Mouse (Mus musculus) CH12.LX (cell line): ENCODE results near the gene Psma2. TPM values are rescaled to one million over a fixed set of nuclear protein-coding genes. Genes with fewer than 3 reads are reported as not detected.

Source experiments
- DNase-seq: peaks from one replicate; pipeline ENCODE4 v3.0.0-alpha.2; 2013; ENCODE audit errors: extremely low read depth
- H3K27ac ChIP-seq: 2 replicates; pipeline ENCODE4 v1.5.1; 2012; ENCODE audit warnings: low read depth, mild to moderate bottlenecking, control low read depth, moderate library complexity; ENCODE audit not compliant: insufficient read depth
- H3K27me3 ChIP-seq: replicated peaks from 2 replicates; pipeline ENCODE3; 2012; ENCODE audit warnings: inconsistent platforms
- H3K36me3 ChIP-seq, 2 experiments: replicated peaks in 1 of 2; 2 replicates each; pipeline versions ENCODE3 to v1.6.1; 2012; ENCODE audit warnings: inconsistent platforms in 1 of 2, low read length in 1 of 2, mild to moderate bottlenecking in 1 of 2, mixed read lengths in 1 of 2, moderate library complexity in 1 of 2; ENCODE audit not compliant: control insufficient read depth in 1 of 2, insufficient read depth in 1 of 2
- H3K4me1 ChIP-seq, 2 experiments: 2 replicates each; pipeline ENCODE4 v1.6.1; 2012; ENCODE audit warnings: inconsistent platforms in 1 of 2, moderate library complexity in 1 of 2; ENCODE audit not compliant: insufficient read depth in 2 of 2, control insufficient read depth in 1 of 2
- H3K4me2 ChIP-seq: 2 replicates; pipeline ENCODE4 v1.6.1; 2012; ENCODE audit warnings: low read depth, mild to moderate bottlenecking, control low read depth; ENCODE audit not compliant: poor library complexity, insufficient read depth, severe bottlenecking
- H3K4me3 ChIP-seq, 3 experiments: fragments of 150-350 bp in 1 of 3; sonication (generic) in 1 of 3; replicated peaks in 1 of 3; 2 replicates each; pipeline versions ENCODE3 to v1.5.1; 2011 to 2012; ENCODE audit warnings: low read depth in 2 of 3, low read length in 2 of 3, mild to moderate bottlenecking in 2 of 3, moderate library complexity in 2 of 3, control low read depth in 1 of 3, improper control_type of control experiment in 1 of 3, inconsistent platforms in 1 of 3, mixed read lengths in 1 of 3; ENCODE audit not compliant: poor library complexity in 1 of 3
- H3K79me2 ChIP-seq: replicated peaks from 2 replicates; pipeline ENCODE4 v1.6.1; 2012; ENCODE audit warnings: mild to moderate bottlenecking, moderate library complexity; ENCODE audit not compliant: control insufficient read depth, poor library complexity, insufficient read depth, severe bottlenecking; ENCODE audit errors: extremely low read depth
- H3K9ac ChIP-seq: 2 replicates; pipeline ENCODE4 v1.6.1; 2012; ENCODE audit warnings: low read depth, mild to moderate bottlenecking, control low read depth, moderate library complexity; ENCODE audit not compliant: insufficient read depth
- H3K9me3 ChIP-seq: replicated peaks from 2 replicates; pipeline ENCODE3; 2012; ENCODE audit warnings: low read length, inconsistent platforms, mixed read lengths
- BHLHE40 ChIP-seq: IDR thresholded peaks from 2 replicates; pipeline ENCODE4 v1.6.1; 2011; ENCODE audit warnings: mild to moderate bottlenecking, low read depth, low read length, improper control_type of control experiment
- CHD1 ChIP-seq: IDR thresholded peaks from 2 replicates; pipeline ENCODE4 v1.6.1; 2012; ENCODE audit warnings: low read depth, low read length, improper control_type of control experiment, inconsistent platforms
- CHD2 ChIP-seq: IDR thresholded peaks from 2 replicates; pipeline ENCODE4 v1.6.1; 2011; ENCODE audit warnings: low read length, improper control_type of control experiment
- CTCF ChIP-seq, 2 experiments: IDR thresholded peaks in 1 of 2; conservative IDR thresholded peaks in 1 of 2; 2 replicates each; pipeline ENCODE4 v1.5.1; 2011 to 2012; ENCODE audit warnings: low read depth in 2 of 2, low read length in 2 of 2, improper control_type of control experiment in 1 of 2, inconsistent platforms in 1 of 2, mild to moderate bottlenecking in 1 of 2, moderate library complexity in 1 of 2
- ELF1 ChIP-seq: IDR thresholded peaks from 2 replicates; pipeline ENCODE4 v1.6.1; 2014; ENCODE audit warnings: low read depth, mild to moderate bottlenecking, inconsistent platforms, low read length, improper control_type of control experiment
- ETS1 ChIP-seq: conservative IDR thresholded peaks from 2 replicates; pipeline ENCODE4 v1.6.1; 2012; ENCODE audit warnings: low read depth, mild to moderate bottlenecking, inconsistent platforms, low read length, improper control_type of control experiment, moderate library complexity
- IRF4 ChIP-seq: IDR thresholded peaks from 2 replicates; pipeline ENCODE4 v1.6.1; 2014; ENCODE audit warnings: low read depth, mild to moderate bottlenecking, inconsistent platforms, low read length, improper control_type of control experiment
- JUN ChIP-seq: IDR thresholded peaks from 2 replicates; pipeline ENCODE4 v1.6.1; 2011; ENCODE audit warnings: low read depth, mild to moderate bottlenecking, low read length, improper control_type of control experiment, moderate library complexity; ENCODE audit not compliant: insufficient read depth
- JUND ChIP-seq: conservative IDR thresholded peaks from 2 replicates; pipeline ENCODE4 v1.6.1; 2011; ENCODE audit warnings: low read depth, low read length, improper control_type of control experiment
- KAT2A ChIP-seq: IDR thresholded peaks from 2 replicates; pipeline ENCODE4 v1.6.1; 2012; ENCODE audit warnings: low read length, improper control_type of control experiment, inconsistent platforms; ENCODE audit not compliant: insufficient replicate concordance
- MAFK ChIP-seq: IDR thresholded peaks from 2 replicates; pipeline ENCODE4 v1.6.1; 2011; ENCODE audit warnings: low read length, improper control_type of control experiment; ENCODE audit not compliant: insufficient replicate concordance
- MAZ ChIP-seq: IDR thresholded peaks from 2 replicates; pipeline ENCODE4 v1.6.1; 2012; ENCODE audit warnings: low read depth, mild to moderate bottlenecking, inconsistent platforms, low read length, improper control_type of control experiment, moderate library complexity
- MEF2A ChIP-seq: IDR thresholded peaks from 2 replicates; pipeline ENCODE4 v1.6.1; 2014; ENCODE audit warnings: low read depth, mild to moderate bottlenecking, inconsistent platforms, low read length, improper control_type of control experiment, borderline replicate concordance
- MXI1 ChIP-seq: IDR thresholded peaks from 2 replicates; pipeline ENCODE4 v1.6.1; 2011; ENCODE audit warnings: mild to moderate bottlenecking, low read depth, low read length, improper control_type of control experiment
- PAX5 ChIP-seq: IDR thresholded peaks from 2 replicates; pipeline ENCODE4 v1.6.1; 2012; ENCODE audit warnings: low read length, inconsistent platforms, mixed read lengths
- POLR2A ChIP-seq: IDR thresholded peaks from 2 replicates; pipeline ENCODE4 v1.6.1; 2011; ENCODE audit warnings: low read depth, mild to moderate bottlenecking, improper control_type of control experiment, low read length
- RAD21 ChIP-seq: IDR thresholded peaks from 2 replicates; pipeline ENCODE4 v1.6.1; 2011; ENCODE audit warnings: low read depth, mild to moderate bottlenecking, low read length, improper control_type of control experiment, moderate library complexity
- RCOR1 ChIP-seq: conservative IDR thresholded peaks from 2 replicates; pipeline ENCODE4 v1.6.1; 2012; ENCODE audit warnings: low read depth, mild to moderate bottlenecking, inconsistent platforms, low read length, improper control_type of control experiment
- TBP ChIP-seq: conservative IDR thresholded peaks from 2 replicates; pipeline ENCODE4 v1.6.1; 2011; ENCODE audit warnings: low read depth, low read length, improper control_type of control experiment
- USF1 ChIP-seq: IDR thresholded peaks from 2 replicates; pipeline ENCODE4 v1.6.1; 2014; ENCODE audit warnings: low read depth, mild to moderate bottlenecking, inconsistent platforms, low read length, improper control_type of control experiment
- USF2 ChIP-seq: conservative IDR thresholded peaks from 2 replicates; pipeline ENCODE4 v1.6.1; 2011; ENCODE audit warnings: low read depth, low read length, improper control_type of control experiment
- ZMIZ1 ChIP-seq: IDR thresholded peaks from 2 replicates; pipeline ENCODE4 v1.6.1; 2012; ENCODE audit warnings: low read depth, mild to moderate bottlenecking, inconsistent platforms, low read length, improper control_type of control experiment
- ZNF384 ChIP-seq: IDR thresholded peaks from 2 replicates; pipeline ENCODE4 v1.6.1; 2012; ENCODE audit warnings: low read depth, low read length, improper control_type of control experiment, inconsistent platforms
- dilution Hi-C: fragments of 300-500 bp; cut with MboI; formaldehyde crosslinking; loops from 2 replicates; pipeline ENCODE4 v1.14.3; 2020; ENCODE audit warnings: low sequenced_read_pairs; ENCODE audit not compliant: extremely low pct_unique_long_range_greater_than_20kb, extremely low pct_ligation_motif_present
- in situ Hi-C: fragments of 300-500 bp; cut with MboI; formaldehyde crosslinking; loops from 3 replicates; pipeline ENCODE4 v1.14.3; 2019; ENCODE audit warnings: low sequenced_read_pairs, low pct_ligation_motif_present, low pct_unique_long_range_greater_than_20kb, mixed read lengths
- polyA plus RNA-seq: library from polyadenylated mRNA; unstranded; fragments of >175 nt; gene quantifications from 2 replicates; pipeline ENCODE4 v1.2.1, GENCODE M21; 2012; ENCODE audit warnings: low read depth; ENCODE audit not compliant: insufficient read length
- total RNA-seq, 2 experiments: library from RNA; depleted of rRNA; stranded (reverse); fragments of 300-350 nt in 1 of 2; fragments of >200 nt in 1 of 2; gene quantifications; 2 replicates each; pipeline ENCODE4 v1.2.3; 2012 to 2014

The Psma2 gene
- total and polyA plus RNA-seq, 3 experiments: 134 to 290 (median 184) TPM

DNA sequence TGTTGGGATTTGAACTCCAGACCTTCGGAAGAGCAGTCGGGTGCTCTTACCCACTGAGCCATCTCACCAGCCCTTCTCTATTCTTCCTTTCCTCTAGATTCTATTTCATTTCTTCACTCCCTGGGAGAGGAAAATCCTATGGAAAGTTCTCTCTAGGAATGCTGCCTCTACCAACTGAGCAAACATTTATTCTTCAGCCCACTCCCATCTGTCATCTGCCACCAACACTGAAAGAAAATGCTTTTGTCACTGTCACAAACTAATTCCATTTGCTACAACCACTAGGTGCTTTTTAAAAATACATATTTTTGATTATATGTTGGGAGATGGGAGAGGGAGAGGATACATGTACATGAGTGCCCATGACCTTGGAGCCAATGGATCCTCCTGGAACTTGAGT, 10.3 kb upstream of the Psma2 start:
- no peaks in the 10 kb centered on the region for H3K27me3 ChIP-seq
- H3K36me3 ChIP-seq: peaks cover 0 to 2% of the 10 kb centered on the region in 2 experiments
- no peak overlapping the region for H3K4me3 ChIP-seq
- H3K4me1 ChIP-seq: no peaks in the 10 kb centered on the region
- H3K9ac ChIP-seq: no peak overlapping the region
- H3K79me2 ChIP-seq: no peaks in the 10 kb centered on the region
- TF ChIP-seq CTCF (conservative IDR thresholded peaks at IDR 0.05 in 1 of 2, IDR thresholded peaks at IDR 0.05 in 1 of 2; ENCODE audit: low read depth in 2 of 2, low read length in 2 of 2): no peak
- no peak for TF ChIP-seq MAZ
- no peak for TF ChIP-seq MAFK
- no peak for TF ChIP-seq MEF2A
- TF ChIP-seq, all 38 proteins: peak for 0
- DNase-seq: no peak
- no peak overlapping the region for H3K27ac ChIP-seq
- no peak overlapping the region for H3K4me2 ChIP-seq
- in situ Hi-C loops: loop anchor here (25.0 kb wide), 1 partner anchor 690 kb away; no protein-coding TSS in a partner anchor
- no peaks in the 10 kb centered on the region for H3K9me3 ChIP-seq
- dilution Hi-C loops: no loop called here

DNA sequence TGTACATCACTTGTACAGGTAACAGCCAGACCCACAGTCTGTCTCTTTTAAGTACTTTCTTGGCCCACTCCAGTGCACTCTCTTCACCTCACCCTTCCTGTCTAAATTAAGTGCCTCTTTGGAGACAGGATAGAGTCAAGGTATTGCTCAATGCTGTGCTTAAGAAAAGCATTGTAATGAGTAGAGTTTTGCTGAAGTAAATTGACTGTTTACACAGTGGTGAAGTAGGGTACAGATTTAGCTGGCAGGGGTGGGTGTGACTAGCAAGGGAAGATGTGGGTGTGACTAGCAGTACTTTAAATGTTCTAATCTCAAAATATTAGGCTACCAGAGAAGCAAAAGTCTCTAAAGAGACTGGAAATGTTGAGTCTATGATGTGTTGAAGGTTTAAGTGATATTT, 5.4 kb upstream of the Psma2 start:
- in situ Hi-C loops (loop anchor here (25.0 kb wide), 1 partner anchor 695 kb away; no protein-coding TSS in a partner anchor), dilution Hi-C loops (no loop called here)
- no peak for TF ChIP-seq ELF1
- TF ChIP-seq JUND: no peak
- TF ChIP-seq IRF4: no peak
- Histone ChIP-seq H3K79me2 (peaks cover 14% of the 10 kb centered on the region), H3K36me3 (peaks cover 8 to 28% of the 10 kb centered on the region in 2 experiments), H3K4me3 (no peak overlapping the region), H3K4me2 (no peak overlapping the region), H3K9ac (no peak overlapping the region), H3K27me3 (no peaks in the 10 kb centered on the region), H3K27ac (no peak overlapping the region), H3K4me1 (peaks cover 0 to 9% of the 10 kb centered on the region in 2 experiments; a peak in 2 of 4 replicates), H3K9me3 (no peaks in the 10 kb centered on the region)
- no peak for DNase-seq

DNA sequence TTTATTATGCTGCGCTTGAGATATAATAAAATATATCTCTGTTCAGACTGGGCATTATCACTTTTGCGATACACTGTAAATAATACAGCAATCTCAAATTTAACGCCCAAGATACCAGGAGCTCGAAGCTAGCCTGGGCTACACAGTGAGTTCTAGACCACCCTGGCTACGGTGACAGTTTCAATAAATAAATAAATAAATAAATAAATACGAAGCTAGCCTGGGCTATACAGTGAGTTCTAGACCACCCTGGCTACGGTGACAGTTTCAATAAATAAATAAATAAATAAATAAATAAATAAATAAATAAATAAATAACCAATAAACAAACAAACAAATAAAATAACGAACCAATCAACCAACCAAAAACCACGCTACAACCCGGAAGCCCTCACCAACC, 577 bp upstream of the Psma2 start:
- H3K4me2 ChIP-seq: peak overlapping the region; percentile 25; the same call in 1 of the 2 replicates
- H3K79me2 ChIP-seq: peaks cover 42% of the 10 kb centered on the region
- TF ChIP-seq ZNF384 (no peak), ETS1 (no peak), CHD2 (no peak), USF1 (no peak), CHD1 (no peak), POLR2A (no peak), USF2 (no peak), ELF1 (no peak), BHLHE40 (no peak), TBP (no peak), KAT2A (no peak), RCOR1 (no peak), ZMIZ1 (no peak), IRF4 (no peak), JUND (no peak), RAD21 (no peak), JUN (no peak), PAX5 (no peak), MXI1 (no peak)
- TF ChIP-seq, all 38 proteins: peak for 0
- Histone ChIP-seq H3K27ac (peak overlapping the region; percentile 16), H3K4me1 (peaks cover 0 to 15% of the 10 kb centered on the region in 2 experiments; a peak in 2 of 4 replicates), H3K36me3 (peaks cover 16 to 40% of the 10 kb centered on the region in 2 experiments), H3K9ac (peak overlapping the region; percentile 58), H3K9me3 (no peaks in the 10 kb centered on the region), H3K4me3 (peak overlapping the region; percentile 69 to 95 (median 94)), H3K27me3 (no peaks in the 10 kb centered on the region)
- in situ Hi-C loops (loop anchor here (25.0 kb wide), 1 partner anchor 700 kb away; no protein-coding TSS in a partner anchor), dilution Hi-C loops (no loop called here)
- DNase-seq: no peak
